Mouse (Mus musculus) forebrain, embryonic 10.5 days (tissue): ENCODE data around the gene Klf3. TPM values are rescaled to one million over a fixed set of nuclear protein-coding genes. Genes with fewer than 3 reads are reported as not detected.

ENCODE experiments used
- DNase-seq: peaks from one replicate; pipeline ENCODE4 v3.0.0-alpha.2; 2017; ENCODE audit warnings: low spot score; ENCODE audit errors: extremely low spot score
- H3K27ac ChIP-seq: fragments of 300-500 bp; sonication (generic); 2 replicates; pipeline ENCODE4 v1.5.1; 2016; ENCODE audit warnings: mild to moderate bottlenecking
- H3K27me3 ChIP-seq: fragments of 300-500 bp; sonication (generic); 2 replicates; pipeline ENCODE4 v1.6.1; 2016; ENCODE audit warnings: mild to moderate bottlenecking; ENCODE audit not compliant: poor library complexity, severe bottlenecking
- H3K36me3 ChIP-seq: fragments of 300-500 bp; sonication (generic); replicated peaks from 2 replicates; pipeline ENCODE4 v1.6.1; 2016; ENCODE audit warnings: mild to moderate bottlenecking, moderate library complexity
- H3K4me1 ChIP-seq: fragments of 300-500 bp; sonication (generic); 2 replicates; pipeline ENCODE4 v1.6.1; 2016
- H3K4me3 ChIP-seq: fragments of 300-500 bp; sonication (generic); 2 replicates; pipeline ENCODE4 v1.5.1; 2016; ENCODE audit warnings: mild to moderate bottlenecking, moderate library complexity
- H3K9me3 ChIP-seq: fragments of 300-500 bp; sonication (generic); 2 replicates; pipeline ENCODE4 v1.6.1; 2016; ENCODE audit warnings: mild to moderate bottlenecking, moderate library complexity
- whole genome bisulfite sequencing: fragments of 180-500 bp; shearing (Covaris S2); methylation state at CpG from one replicate; pipeline ENCODE4 v1.1.7; 2016; 5-methylcytosine and 5-hydroxymethylcytosine counted together
- polyA plus RNA-seq: library from polyadenylated mRNA; unstranded; fragments of >200 nt; fragmentation: Nextera tagmentation; extraction: Ambion mirVana; gene quantifications from 2 replicates; pipeline ENCODE4 v1.2.1, GENCODE M21; 2016

The Klf3 gene
- polyA plus RNA-seq, 1 experiment from 2014 or later, result 43.0 TPM

DNA sequence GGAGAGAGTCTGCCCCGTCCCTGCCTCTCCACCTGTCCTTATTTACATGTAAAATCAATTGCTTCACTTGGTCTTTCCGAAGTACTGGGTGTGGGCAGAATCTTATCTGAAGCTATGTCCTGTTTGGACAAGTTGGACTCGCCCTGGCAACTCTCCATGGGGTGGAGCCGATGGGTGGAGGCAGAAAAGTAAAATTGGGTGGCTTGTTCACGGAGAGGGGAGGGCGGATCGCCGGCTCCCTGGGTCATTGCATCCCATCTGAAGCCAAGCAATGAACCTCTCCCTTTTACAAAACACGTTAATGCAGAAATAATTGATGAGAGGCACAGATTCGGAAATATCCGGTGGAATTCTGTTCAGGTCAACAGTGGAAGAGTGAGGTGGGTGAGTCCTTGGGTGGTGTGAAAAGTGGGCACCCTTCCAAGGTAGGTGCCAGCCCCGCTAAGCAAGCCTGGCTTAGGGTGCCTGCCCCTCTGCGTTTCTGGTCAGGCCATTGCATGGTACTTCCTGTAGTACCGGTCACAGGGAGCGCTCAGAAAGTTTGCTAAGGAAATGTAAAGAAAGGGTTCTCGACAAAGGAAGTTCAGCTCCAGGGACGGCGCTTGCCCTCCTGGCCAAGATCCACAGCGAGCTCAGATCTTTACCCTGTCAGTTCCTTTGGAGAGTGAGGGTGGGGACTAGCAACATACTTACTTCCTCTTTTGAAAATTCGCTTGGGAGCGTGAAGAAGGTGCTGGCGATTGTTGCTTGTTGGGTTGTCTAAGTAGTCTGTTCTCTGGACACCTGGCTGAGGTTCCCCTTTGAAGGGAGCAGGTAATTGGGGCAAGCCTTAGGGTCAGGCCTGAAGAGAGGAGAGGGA lies 9.2 kb downstream of the Klf3 start:
- 15% methylated on average over 22 of the region's 22 CpGs for WGBS
- Histone ChIP-seq H3K9me3 (no peaks in the 10 kb centered on the region; the same call in 1 of the 2 replicates), H3K36me3 (peaks cover 47% of the 10 kb centered on the region), H3K27me3 (no peaks in the 10 kb centered on the region), H3K4me3 (peak overlapping the region; percentile 42), H3K27ac (peak overlapping the region; percentile 88), H3K4me1 (peaks cover 73% of the 10 kb centered on the region)
- DNase-seq, result no peak

DNA sequence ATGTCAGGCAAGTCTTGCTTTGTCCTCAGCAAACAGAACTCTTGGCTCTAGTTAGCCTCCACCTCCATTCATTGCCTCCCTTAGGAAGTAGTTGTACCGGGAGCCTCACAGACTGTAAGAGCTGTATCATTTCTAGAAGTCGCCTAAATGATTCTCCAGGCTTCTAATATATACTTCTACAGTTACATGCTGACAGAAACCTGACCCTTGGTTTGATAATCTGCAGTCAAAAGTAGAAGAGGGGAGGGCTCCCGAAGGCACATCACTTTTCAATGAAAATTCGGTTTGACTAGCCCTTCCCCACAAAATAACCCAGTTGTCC lies 9.8 kb downstream of the Klf3 start:
- H3K9me3 ChIP-seq, result no peaks in the 10 kb centered on the region; the same call in 1 of the 2 replicates
- peaks cover 53% of the 10 kb centered on the region for H3K36me3 ChIP-seq
- H3K27ac ChIP-seq, result peak overlapping the region; percentile 88
- peaks cover 68% of the 10 kb centered on the region for H3K4me1 ChIP-seq
- H3K27me3 ChIP-seq, result no peaks in the 10 kb centered on the region
- 36% methylated on average over 4 of the region's 4 CpGs for WGBS
- H3K4me3 ChIP-seq, result peak overlapping the region; percentile 42
- DNase-seq, result no peak

DNA sequence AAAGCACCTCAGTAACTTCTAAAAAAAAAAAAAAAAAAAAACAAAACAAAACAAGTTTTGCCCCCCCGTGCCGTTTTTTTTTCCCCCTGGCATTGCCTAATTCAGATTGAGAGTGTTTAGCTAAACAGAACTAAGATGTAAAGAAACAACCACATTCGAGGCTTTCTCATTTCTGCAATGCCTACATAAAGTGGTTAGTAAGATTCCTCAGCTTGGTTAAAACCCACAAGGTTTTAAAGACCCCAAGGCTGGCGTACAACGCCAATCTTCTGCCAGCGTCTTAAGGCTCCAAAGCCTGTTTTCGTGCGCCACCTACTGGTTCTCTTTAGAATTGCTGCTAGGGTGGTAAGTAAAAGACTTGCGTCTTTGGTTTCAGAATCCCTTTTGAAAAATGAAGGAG lies 10.2 kb downstream of the Klf3 start:
- H3K27ac ChIP-seq, result peak overlapping the region; percentile 88; the same call in 1 of the 2 replicates
- DNase-seq, result peak; percentile 83
- H3K36me3 ChIP-seq, result peaks cover 57% of the 10 kb centered on the region
- 13% methylated on average over 9 of the region's 9 CpGs for WGBS
- H3K9me3 ChIP-seq, result no peaks in the 10 kb centered on the region; the same call in 1 of the 2 replicates
- no peak overlapping the region for H3K4me3 ChIP-seq
- peaks cover 63% of the 10 kb centered on the region for H3K4me1 ChIP-seq
- H3K27me3 ChIP-seq, result no peaks in the 10 kb centered on the region

DNA sequence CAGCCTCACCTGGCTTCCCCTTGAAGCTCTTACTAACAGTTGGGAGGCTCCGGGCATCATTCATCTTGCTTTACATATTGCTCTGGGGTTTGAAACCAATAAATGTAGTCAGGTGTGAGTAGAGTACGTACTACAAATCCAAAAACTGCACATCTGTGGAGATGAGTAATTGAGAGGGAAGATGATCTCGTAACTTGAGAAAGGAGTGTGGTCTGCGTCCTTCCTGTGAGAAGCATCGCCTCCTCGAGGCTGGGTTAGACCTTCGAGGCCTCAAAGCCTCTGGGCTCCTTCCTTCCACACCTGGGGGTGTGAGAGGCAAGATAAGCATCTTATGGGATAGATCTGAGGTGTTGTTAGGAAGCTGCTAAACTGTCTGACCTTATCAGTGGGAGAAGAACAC lies 11.2 kb downstream of the Klf3 start:
- 93% methylated on average over 7 of the region's 7 CpGs for WGBS
- Histone ChIP-seq H3K27me3 (no peaks in the 10 kb centered on the region), H3K4me3 (no peak overlapping the region), H3K36me3 (peaks cover 57% of the 10 kb centered on the region), H3K27ac (no peak overlapping the region), H3K4me1 (peaks cover 53% of the 10 kb centered on the region), H3K9me3 (no peaks in the 10 kb centered on the region; the same call in 1 of the 2 replicates)
- no peak for DNase-seq

DNA sequence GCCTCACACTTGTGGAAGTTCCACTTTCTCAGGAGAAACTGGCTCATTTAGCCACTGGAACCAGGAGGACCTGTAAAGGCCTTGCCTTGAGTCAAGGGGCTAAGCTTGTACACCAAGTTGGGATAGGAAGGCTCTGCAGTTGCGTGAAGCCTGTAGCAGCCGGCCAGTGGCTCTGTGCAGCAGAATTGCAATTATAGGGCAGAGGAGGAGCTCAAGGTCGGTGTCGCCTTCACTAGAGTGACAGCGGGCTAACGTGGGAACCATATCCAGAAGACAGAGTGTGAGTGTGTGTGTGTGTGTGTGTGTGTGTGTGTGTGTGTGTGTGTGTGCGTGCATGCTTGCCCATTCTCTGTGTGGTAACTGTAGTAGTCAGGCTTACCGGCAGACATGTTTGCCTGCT lies 12.4 kb downstream of the Klf3 start:
- Histone ChIP-seq H3K36me3 (peaks cover 60% of the 10 kb centered on the region), H3K4me3 (no peak overlapping the region), H3K4me1 (peaks cover 41% of the 10 kb centered on the region), H3K27ac (no peak overlapping the region; the same call in 1 of the 2 replicates), H3K27me3 (no peaks in the 10 kb centered on the region), H3K9me3 (no peaks in the 10 kb centered on the region)
- no peak for DNase-seq
- WGBS, result 97% methylated on average over 8 of the region's 8 CpGs

DNA sequence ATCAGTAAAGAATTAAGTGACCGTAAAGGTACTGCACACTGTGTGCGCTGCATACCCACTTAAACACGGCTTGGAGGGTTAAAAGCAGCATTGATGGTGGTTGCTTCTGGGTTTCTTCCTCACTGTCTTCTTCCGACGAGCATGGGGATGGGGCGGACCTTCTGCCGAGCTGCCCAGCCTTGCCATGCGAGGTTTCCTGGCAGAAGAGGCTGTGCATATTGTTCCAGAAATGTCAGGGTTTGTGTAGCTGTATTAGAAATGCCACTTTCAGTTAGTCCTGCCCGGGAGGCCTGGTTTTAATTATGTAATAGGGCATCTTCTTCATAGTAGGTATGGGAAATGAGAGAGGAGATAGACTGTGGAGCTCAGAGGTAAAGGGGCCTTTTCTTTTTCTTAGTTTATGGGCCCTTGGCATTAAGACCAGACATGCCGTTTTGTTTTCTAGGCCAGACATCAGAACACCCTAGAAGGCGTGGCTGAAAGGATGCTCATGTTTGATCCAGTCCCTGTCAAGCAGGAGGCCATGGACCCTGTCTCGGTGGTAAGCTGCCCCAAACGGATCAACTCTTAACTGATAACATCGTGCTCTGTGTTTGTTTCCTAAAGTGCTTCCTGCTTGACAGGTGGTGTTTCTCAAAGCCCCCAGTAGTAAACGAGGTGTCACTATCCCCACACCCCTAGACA lies 13.2 kb downstream of the Klf3 start:
- peaks cover 33% of the 10 kb centered on the region for H3K4me1 ChIP-seq
- WGBS, result 86% methylated on average over 15 of the region's 15 CpGs
- H3K36me3 ChIP-seq, result peaks cover 68% of the 10 kb centered on the region

DNA sequence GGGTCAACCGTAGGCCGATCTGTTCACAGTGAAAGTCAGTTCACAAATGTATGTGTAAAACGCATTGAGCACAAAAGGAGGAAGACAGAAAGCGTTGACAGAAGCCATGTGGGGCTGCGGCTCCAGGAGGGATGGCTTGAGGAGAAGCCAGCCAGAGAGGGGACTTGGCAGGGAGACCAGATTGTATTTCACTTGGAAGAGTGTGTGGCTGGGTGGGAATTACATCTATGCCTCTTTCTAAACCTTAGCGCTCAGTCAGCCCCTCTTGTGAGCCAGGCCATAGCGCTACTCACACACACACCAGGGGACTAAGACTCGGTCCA lies 13.7 kb downstream of the Klf3 start:
- DNase-seq, result no peak
- H3K9me3 ChIP-seq, result no peaks in the 10 kb centered on the region
- peaks cover 28% of the 10 kb centered on the region for H3K4me1 ChIP-seq
- no peak overlapping the region for H3K27ac ChIP-seq
- H3K4me3 ChIP-seq, result no peak overlapping the region
- WGBS, result 92% methylated on average over 8 of the region's 8 CpGs
- no peaks in the 10 kb centered on the region for H3K27me3 ChIP-seq
- peaks cover 73% of the 10 kb centered on the region for H3K36me3 ChIP-seq

More for the DNA sequence above, 13.2 kb downstream of the Klf3 start:
- no peak overlapping the region for H3K27ac ChIP-seq
- no peaks in the 10 kb centered on the region for H3K9me3 ChIP-seq
- H3K27me3 ChIP-seq, result no peaks in the 10 kb centered on the region
- no peak for DNase-seq
- H3K4me3 ChIP-seq, result no peak overlapping the region

DNA sequence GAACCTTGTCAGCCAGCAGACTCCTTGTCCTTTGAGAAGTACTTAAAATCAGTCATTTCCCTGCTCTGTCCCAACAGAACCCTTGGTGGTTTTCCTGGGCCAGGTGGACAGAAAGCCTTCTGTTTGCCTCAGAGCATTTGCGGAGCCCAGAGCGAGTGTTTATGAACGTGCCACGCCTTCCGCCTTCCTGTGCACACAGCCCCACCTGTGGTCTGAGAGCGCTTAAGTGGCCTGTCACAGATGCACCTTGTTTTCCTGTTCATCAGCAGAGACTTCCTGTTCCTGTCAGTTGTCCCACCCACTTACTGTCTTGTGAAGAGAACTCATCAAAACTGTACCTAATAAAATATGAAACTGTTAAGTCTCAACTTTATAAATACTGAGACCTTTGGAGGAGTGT lies 16.2 kb downstream of the Klf3 start:
- peaks cover 97% of the 10 kb centered on the region for H3K36me3 ChIP-seq
- no peak overlapping the region for H3K4me3 ChIP-seq
- 91% methylated on average over 6 of the region's 6 CpGs for WGBS
- H3K27ac ChIP-seq, result no peak overlapping the region
- H3K27me3 ChIP-seq, result no peaks in the 10 kb centered on the region
- H3K4me1 ChIP-seq, result peaks cover 5% of the 10 kb centered on the region; the same call in 1 of the 2 replicates
- no peak for DNase-seq
- no peaks in the 10 kb centered on the region for H3K9me3 ChIP-seq

DNA sequence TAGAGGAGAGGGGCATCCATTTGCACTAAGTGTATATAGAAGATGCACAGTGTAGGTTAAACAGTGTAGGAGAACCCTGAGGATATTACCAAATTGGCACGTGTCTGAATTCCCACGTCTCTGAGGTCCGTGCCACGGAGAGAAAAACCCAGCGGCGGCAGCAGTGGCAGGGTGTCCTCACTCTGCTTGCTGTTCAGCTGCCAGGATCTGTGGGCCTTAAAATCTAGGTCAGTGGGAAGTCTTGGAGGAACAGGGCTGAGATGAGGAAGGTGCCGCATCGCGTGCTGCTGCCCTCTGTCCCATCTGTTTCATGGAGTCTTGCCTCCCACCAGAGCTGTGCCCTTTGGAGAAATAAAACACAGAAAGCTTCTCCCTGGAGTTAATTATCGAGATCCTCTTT lies 16.9 kb downstream of the Klf3 start:
- no peaks in the 10 kb centered on the region for H3K9me3 ChIP-seq
- WGBS, result 94% methylated on average over 10 of the region's 10 CpGs
- peaks cover 100% of the 10 kb centered on the region for H3K36me3 ChIP-seq
- H3K4me1 ChIP-seq, result peaks cover 5% of the 10 kb centered on the region; the same call in 1 of the 2 replicates
- DNase-seq, result no peak
- no peaks in the 10 kb centered on the region for H3K27me3 ChIP-seq
- no peak overlapping the region for H3K4me3 ChIP-seq
- H3K27ac ChIP-seq, result no peak overlapping the region

DNA sequence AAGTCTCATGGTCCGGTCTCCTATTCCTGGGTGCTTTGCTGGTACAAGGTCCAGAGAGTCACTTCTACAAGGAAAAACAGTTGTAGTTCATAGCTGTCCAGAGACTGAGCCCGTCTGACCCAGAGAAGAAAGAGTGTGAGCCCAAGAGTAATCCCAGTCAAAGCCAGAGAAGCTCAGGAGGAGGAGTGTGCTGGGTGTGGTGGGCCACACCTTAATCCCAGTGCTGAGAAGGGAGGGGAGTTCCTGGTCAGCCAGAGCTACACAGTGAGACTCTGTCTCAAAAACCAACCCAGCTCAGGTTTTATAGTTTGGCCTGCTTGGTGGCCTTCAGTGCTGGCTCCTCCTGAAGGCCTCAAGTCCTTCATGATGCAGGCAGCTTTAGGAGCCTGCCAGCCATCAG lies 18.1 kb downstream of the Klf3 start:
- no peaks in the 10 kb centered on the region for H3K9me3 ChIP-seq
- H3K4me1 ChIP-seq, result no peaks in the 10 kb centered on the region
- no peaks in the 10 kb centered on the region for H3K27me3 ChIP-seq
- WGBS, result 87% methylated on average over 2 of the region's 2 CpGs
- H3K4me3 ChIP-seq, result no peak overlapping the region
- H3K36me3 ChIP-seq, result peaks cover 100% of the 10 kb centered on the region
- no peak overlapping the region for H3K27ac ChIP-seq
- DNase-seq, result no peak

DNA sequence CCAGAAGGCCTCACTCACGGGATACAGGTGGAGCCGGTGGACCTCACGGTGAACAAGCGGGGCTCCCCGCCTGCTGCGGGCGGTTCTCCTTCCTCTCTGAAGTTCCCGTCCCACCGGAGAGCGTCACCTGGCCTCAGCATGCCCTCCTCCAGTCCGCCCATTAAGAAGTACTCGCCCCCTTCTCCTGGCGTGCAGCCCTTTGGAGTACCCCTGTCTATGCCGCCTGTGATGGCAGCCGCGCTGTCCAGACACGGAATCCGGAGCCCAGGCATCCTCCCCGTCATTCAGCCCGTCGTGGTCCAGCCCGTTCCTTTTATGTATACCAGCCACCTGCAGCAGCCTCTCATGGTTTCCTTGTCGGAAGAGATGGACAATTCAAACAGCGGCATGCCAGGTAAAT lies 18.8 kb downstream of the Klf3 start:
- no peaks in the 10 kb centered on the region for H3K9me3 ChIP-seq
- no peak for DNase-seq
- no peaks in the 10 kb centered on the region for H3K27me3 ChIP-seq

DNA sequence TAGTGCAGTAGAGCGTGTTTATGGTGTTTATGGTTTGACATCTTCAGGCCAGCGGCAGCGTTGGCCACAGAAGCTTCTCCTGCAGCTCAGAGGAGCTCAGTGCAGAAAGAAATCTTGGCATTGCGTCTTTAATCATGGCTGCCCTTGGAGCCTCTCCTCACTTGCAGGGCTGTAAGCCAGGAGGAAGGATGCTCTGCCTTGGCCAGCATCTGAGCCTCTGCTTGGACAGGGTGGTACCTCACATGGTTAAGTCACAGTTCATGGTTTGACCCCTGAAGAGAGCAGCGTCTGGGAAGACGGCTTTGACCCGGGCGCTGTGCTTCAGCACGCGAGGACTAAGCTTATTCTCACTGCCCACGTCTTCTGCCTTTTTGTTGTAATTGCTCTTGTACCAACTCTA lies 20.2 kb downstream of the Klf3 start:
- Histone ChIP-seq H3K4me1 (no peaks in the 10 kb centered on the region), H3K27ac (no peak overlapping the region), H3K27me3 (no peaks in the 10 kb centered on the region), H3K4me3 (no peak overlapping the region), H3K36me3 (peaks cover 100% of the 10 kb centered on the region), H3K9me3 (no peaks in the 10 kb centered on the region)
- 96% methylated on average over 11 of the region's 11 CpGs for WGBS
- DNase-seq, result no peak

More for the DNA sequence above, 18.8 kb downstream of the Klf3 start:
- WGBS, result 96% methylated on average over 24 of the region's 24 CpGs
- Histone ChIP-seq H3K27ac (no peak overlapping the region), H3K4me1 (no peaks in the 10 kb centered on the region), H3K4me3 (no peak overlapping the region), H3K36me3 (peaks cover 100% of the 10 kb centered on the region)

DNA sequence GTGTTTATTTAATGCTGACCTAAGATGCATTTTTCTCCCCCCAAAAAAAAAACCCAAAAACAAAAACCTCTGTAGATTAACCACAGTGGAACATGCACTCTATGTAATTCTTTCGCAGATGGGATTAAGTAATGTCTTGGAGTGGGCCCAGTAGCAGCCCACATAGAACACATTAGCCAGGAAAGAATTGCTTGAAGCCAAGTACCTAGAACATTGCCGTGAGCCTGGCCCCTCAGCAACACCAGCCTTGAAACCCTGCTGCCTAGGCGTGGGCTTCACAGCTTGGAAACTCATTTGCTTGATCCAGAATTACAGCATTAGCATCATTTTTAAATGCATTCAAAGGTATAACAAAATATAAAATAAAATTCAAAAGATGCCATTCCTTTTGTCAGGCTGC lies 21.6 kb downstream of the Klf3 start:
- H3K27ac ChIP-seq, result no peak overlapping the region
- H3K9me3 ChIP-seq, result no peaks in the 10 kb centered on the region
- no peaks in the 10 kb centered on the region for H3K4me1 ChIP-seq
- WGBS, result 95% methylated on average over 3 of the region's 3 CpGs
- no peak for DNase-seq
- no peaks in the 10 kb centered on the region for H3K27me3 ChIP-seq
- H3K4me3 ChIP-seq, result no peak overlapping the region
- H3K36me3 ChIP-seq, result peaks cover 100% of the 10 kb centered on the region
